Mouse (Mus musculus): ENCODE measurements around the gene Pfkfb3.

Gene Pfkfb3

GRCm38 (mm10) chr2:11502255-11502765, 51.6 kb downstream of the Pfkfb3 start:
- no peak for DNase-seq (ENCODE audit: low spot score)

DNA sequence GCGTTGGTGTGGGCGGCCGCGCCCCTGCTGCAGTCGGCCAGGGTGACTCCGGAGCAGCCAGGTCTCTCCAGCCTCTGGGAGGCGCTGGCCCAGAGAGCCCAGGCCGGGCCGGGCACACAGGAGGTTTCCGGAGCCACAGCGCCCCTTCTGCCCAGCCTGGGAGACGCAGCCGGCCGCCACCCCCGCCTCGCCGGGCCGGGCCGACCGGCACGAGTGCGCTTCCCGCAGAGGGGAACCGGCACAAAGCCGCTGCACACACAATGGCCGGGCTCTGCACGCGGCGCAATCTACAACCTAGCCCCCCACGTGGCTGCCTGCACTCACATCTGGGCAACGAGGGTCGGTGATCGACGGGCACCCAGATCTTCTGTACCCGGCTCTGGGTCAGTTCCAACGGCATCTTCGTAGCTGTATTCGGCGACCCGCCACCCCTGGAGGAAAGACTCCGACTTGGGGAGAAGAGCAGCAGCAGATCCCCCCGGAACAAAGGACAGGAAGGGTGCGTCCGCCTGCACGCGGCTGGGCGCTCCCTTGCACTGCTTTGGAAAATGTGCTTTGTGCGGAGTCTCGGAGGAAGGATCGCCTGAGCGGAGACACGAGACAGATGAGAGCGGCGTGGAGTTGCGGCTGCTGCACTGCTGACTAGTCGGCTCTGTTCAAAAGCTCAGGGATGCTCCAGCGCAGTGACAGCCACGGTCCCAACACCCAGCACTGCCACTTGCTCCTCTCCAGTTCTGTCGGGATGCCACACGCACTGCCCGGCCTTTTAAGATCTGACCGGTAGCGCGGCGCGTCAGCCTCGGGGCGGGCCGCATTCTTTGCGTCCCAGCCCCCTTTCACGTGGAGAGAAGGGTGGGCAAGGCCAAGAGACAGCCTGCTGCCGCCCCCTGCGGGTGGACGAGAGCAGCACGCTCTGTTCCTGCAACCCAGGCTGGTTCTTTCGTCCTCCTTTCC, 52.3 kb downstream of the Pfkfb3 start:
- peak; percentile 95 for DNase-seq (ENCODE audit: low spot score)

DNA sequence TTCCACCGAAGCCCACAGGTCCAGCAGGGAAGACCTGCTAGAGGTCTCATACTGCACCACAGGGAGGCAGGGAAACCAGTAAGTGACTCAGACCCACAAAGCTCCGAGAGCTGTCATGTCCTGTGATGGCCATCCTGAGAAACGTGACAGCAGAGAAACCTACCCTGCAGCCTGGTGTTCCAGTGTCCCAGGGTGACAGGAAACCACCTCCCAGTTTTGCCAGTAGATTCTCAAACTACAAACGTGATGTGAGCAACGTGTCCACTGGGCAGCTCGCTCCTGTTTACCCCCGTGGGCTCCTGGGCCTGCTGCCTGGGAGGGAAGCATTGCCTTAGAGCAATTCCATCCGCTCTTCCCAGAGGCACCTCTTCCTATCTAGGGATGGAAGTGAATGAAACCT, 53.2 kb downstream of the Pfkfb3 start:
- DNase-seq (ENCODE audit: low spot score) = peak; percentile 39

DNA sequence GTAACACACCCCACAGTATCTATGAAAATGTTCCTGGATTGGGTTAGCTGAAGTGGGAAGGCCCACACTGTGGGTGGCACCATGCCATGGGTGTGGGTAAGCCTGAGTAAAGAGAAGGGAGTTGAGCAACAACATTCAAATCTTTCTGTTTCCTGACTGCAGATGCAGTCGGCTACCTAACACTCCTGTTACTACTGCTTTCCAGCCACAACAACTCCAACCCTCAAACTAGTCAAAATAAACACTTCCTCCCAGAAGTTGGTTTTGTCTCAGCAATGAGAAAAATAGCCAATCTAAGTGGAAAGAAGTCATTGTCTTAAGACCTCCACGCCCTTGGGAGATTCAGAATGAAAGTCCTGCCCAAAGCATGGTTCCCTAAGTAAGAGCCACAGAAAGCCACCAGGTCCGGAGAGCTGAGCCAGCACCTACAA, 57.3 kb downstream of the Pfkfb3 start:
- no peak for DNase-seq (ENCODE audit: low spot score)

DNA sequence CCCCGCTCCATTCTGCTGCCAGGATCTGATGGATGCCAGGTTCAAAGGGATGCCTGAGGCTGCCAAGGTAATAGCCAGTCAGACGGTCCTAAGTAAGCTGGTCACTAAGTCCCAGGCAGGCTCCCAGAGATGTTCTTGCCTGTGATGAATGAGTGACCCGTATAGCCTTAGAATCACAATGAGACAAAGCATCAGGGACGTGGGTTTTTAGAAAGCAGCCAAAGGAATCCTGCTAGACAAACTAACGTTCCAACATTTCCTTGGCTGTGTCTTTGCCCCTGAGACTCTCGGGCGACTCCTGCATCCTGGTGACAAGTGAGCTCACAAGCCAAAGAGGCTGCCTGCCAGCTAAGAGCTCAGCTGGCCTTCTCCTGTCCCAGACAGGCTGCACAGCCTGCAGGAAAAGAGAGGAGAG, 59.0 kb downstream of the Pfkfb3 start:
- no peak for DNase-seq (ENCODE audit: low spot score)

DNA sequence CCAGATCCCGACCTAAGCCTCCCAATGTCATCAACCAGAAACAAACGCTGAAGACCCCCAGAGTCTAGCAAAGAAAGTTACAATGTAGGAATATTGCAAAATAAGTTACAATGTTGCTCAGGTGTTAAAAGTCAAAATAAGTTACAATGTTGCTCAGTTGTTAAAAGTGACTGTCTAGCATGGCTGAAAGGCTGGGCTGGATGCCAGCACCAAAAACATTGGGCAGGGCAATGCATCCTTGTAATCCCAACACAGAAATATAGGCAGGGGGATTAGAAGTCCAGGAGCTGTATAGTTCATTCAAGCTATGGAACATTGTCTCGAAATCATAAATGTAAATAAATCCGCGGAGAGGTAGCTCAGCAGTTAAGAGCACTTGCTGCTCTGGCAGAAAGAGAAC, 61.0 kb downstream of the Pfkfb3 start:
- no peak for DNase-seq (ENCODE audit: low spot score)

DNA sequence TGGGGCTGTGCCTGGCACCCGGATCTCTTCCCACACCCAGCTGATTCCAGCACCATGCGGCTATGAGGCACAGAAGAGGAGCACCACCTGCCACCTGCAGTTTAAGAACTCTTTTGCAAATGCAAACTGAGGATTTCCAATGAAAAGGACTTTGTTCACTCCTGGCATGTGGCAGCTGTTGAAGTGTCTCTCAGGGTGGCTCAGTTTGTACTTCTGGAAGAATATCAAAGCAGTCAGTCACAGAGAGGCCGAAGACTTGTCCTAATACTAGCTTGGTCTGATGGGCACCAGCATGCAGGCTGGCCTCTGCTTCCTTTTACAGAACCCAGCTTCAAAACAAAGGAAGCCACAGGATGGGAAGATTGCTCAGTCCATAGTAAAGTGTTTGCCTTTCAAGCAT, 62.4 kb downstream of the Pfkfb3 start:
- DNase-seq (ENCODE audit: low spot score) = no peak

- no peak for DNase-seq (ENCODE audit: low spot score)
These were observed 63.3 kb downstream of the Pfkfb3 start for GRCm38 (mm10) chr2:11490554-11490953.

DNA sequence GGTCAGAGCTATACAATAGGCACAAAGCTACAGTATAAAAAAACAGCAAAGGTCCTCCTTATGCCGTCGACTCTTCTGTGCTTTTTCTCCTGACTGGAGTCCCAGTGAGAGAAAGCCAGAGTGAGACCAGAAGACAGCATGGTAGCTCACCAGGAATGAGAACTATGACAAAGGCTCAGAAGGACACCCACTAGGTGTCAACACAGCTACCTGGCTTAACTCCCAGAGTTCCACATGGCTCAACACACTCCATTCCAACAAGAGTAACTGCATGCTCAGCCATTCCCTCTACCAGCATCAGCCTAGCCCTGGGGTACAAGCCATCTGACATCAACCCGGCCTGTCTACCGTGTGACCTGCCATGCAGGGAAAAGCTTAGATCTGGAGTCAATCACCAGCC, 70.7 kb downstream of the Pfkfb3 start:
- DNase-seq (ENCODE audit: low spot score) = no peak

GRCm38 (mm10) chr2:11482364-11482763, 71.5 kb downstream of the Pfkfb3 start:
- DNase-seq (ENCODE audit: low spot score) = no peak

- no peak for DNase-seq (ENCODE audit: low spot score)
These were observed 74.9 kb downstream of the Pfkfb3 start for GRCm38 (mm10) chr2:11478960-11479359.

DNA sequence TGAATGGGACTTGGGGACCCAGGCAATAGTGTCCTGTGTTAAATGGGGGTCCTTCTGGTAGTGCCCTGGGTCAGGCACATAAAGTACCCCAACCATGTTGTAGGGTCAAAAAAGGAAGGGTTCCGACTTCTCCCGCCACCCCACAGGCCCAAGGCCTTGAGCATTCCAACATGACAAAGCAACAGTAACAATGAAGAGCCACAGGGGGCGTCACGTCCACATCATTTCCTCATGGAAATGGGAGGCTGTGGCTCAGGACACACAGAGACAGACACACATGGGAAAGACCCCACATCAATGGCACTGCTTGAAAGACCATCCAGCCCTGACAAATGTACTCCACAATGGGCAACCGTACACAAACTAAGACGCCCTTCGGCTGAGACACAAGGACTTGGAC, 78.6 kb downstream of the Pfkfb3 start:
- no peak for DNase-seq (ENCODE audit: low spot score)

DNA sequence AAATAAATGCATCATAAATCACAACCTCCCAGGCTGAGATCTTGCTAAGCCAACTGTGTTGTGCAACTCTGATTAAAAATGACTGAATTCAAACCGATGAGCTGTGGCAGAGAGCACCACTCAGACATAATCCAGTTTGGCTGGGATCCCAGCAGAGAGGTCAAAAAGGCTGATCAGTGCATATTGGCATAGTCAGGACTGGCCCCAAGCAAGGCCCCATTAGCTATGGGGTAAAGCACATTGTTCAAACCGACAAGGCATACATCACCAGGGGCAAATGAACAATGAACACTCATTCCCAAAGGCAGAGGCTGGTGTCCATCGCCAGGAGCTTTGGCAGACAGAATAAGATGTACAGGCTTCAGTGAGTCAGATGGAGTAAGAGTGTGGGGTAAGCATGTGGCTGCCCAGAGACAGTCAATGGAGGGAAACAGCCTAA, 89.2 kb downstream of the Pfkfb3 start:
- no peak for DNase-seq (ENCODE audit: low spot score)

DNA sequence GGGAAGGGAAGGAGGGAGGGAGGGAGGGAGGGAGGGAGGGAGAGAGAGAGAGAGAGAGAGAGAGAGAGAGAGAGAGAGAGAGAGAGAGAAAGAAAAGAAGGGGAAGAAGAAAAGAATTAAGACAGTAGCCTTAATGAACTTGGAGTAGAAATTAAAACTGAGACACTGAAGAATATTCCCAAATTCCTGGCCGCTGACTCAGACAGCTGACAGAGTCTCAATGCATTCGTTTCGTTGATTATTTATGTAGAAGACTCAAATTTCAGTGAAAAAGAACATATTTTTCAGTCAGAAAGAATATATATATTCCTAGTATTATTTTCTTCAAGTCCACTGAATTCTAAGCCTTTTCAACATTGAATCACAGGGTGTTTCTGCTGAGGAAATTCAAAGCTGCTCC, 92.9 kb downstream of the Pfkfb3 start:
- DNase-seq (ENCODE audit: low spot score) = no peak

DNA sequence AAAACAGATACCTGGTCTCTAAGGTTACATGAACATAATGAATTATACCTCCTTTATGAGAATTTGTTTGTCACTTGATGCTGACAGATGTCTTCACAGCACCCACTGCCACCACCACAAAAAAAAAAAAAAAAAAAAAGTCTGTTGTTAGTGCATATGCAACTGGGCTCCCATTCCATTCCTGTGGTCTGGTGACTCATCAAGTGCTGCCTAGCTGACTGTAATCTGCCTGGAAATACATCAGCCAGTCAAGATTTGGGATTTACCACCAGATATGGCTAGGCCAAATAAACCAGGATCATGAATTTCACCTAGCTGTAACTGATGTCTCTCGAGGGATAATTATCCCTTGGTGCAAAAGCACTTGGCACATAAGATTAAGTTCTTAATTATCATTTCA, 95.4 kb downstream of the Pfkfb3 start:
- DNase-seq (ENCODE audit: low spot score) = no peak

- no peak for DNase-seq (ENCODE audit: low spot score)
These were observed 96.0 kb downstream of the Pfkfb3 start for GRCm38 (mm10) chr2:11457904-11458303.

- no peak for DNase-seq (ENCODE audit: low spot score)
These were observed 105.2 kb downstream of the Pfkfb3 start for GRCm38 (mm10) chr2:11448711-11449110.

DNA sequence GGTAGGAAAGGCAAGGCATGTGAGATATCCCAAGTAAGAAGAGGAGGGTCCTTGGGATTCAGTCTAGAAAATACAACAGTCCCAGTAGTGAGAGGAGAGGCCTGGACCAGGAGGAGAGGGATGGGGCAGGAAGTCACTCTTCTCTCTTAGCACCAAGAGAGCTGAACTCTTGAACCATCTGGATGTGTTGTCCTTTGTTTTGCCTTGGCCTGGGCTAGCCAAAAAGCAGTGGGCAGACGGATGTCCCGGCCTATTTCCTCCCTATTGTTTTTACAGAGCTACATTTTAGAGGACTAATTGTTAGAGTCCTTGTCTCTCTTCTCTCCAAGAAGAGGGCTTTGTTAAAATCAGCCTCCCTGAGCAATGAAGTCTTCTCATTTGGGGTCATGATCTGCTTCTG, 106.0 kb downstream of the Pfkfb3 start:
- DNase-seq (ENCODE audit: low spot score) = no peak

GRCm38 (mm10) chr2:11445722-11446121, 108.2 kb downstream of the Pfkfb3 start:
- DNase-seq (ENCODE audit: low spot score) = no peak

GRCm38 (mm10) chr2:11441864-11442263, 112.0 kb downstream of the Pfkfb3 start:
- DNase-seq (ENCODE audit: low spot score) = no peak

DNA sequence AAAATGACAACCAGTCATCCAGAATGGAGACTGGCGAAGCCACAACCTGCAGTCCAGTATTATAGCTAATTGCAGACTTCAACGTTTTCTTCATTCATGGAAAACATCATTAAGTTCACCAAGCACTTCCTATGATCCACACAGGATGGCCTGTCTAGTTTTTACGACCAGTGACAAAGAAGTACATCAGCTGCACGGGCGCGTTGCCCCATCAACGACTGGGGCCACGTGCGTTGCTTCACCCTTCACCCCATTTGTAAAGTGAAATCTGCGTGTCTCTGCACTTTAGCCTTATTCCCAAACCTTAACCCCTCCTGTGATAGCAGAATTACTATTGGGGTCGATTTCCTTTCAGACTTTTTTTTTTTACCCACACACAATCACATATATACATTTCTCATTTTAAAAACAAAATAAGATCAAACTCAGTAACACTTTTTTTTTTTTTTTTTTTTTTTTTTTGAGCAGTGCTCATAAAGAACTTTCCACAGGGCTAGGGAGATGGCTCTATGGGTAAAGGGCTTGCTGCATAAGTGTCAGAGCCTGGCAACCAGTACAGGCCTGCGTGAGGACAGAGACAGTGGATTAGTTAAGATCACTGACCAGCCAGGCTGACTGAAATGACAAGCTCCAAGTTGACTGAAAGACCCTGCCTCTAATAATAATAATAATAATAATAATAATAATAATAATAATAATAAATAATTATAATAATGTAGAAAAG, 115.5 kb downstream of the Pfkfb3 start:
- no peak for DNase-seq (ENCODE audit: low spot score)

DNA sequence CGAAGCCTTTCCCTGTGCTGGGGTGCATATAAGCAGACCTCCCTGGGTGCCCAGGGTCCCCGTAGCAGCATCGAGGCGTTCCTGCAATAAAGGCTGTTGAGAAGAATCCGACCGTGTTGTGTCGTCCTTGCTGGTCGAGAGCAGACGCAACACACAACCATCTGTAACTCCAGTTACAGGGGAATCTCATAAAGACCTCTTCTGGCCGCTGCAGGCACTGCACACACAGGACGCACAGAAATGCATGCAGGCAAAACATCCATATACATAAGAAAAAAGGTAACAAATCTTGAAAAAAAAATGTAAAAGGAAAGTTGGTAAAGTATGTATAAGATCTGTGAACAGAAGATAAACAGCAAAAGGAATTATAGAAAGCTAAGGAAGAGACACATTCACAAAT, 117.5 kb downstream of the Pfkfb3 start:
- no peak for DNase-seq (ENCODE audit: low spot score)

- no peak for DNase-seq (ENCODE audit: low spot score)
These were observed 120.5 kb downstream of the Pfkfb3 start for GRCm38 (mm10) chr2:11433353-11433752.
